Mouse (Mus musculus): ENCODE data around the gene Trp53bp2. TPM values are rescaled to one million over a fixed set of nuclear protein-coding genes. Genes with fewer than 3 reads are reported as not detected.

Gene Trp53bp2
- polyA plus RNA-seq, 1 experiment from 2014 or later: 16.9 TPM

GRCm38 (mm10) chr1:182482991-182483909, 74.3 kb downstream of the Trp53bp2 start:
- Histone ChIP-seq H3K4me1 (ENCODE audit: control insufficient read depth, insufficient read depth, low read length) (no peaks in the 10 kb centered on the region), H3K9ac (replicated peaks; ENCODE audit: low read depth, low read length) (no peak overlapping the region), H3K4me3 (ENCODE audit: low read depth, low read length) (no peak overlapping the region), H3K4me2 (ENCODE audit: low read depth, low read length) (no peak overlapping the region), H3K27me3 (ENCODE audit: control insufficient read depth, insufficient read depth, low read length) (no peaks in the 10 kb centered on the region), H3K36me3 (ENCODE audit: control insufficient read depth, insufficient read depth, low read length) (peaks cover 51% of the 10 kb centered on the region), H3K9me3 (ENCODE audit: control insufficient read depth, low read length) (no peaks in the 10 kb centered on the region), H3K27ac (ENCODE audit: low read depth, low read length) (no peak overlapping the region)
- no peak for ATAC-seq (ENCODE audit: low read depth)
- 87% methylated on average over 14 of the region's 14 CpGs for WGBS

GRCm38 (mm10) chr1:182483910-182484274, 74.9 kb downstream of the Trp53bp2 start:
- no peak for ATAC-seq (ENCODE audit: low read depth)
- Histone ChIP-seq H3K36me3 (ENCODE audit: control insufficient read depth, insufficient read depth, low read length) (peaks cover 51% of the 10 kb centered on the region), H3K4me2 (ENCODE audit: low read depth, low read length) (no peak overlapping the region), H3K9me3 (ENCODE audit: control insufficient read depth, low read length) (no peaks in the 10 kb centered on the region), H3K4me1 (ENCODE audit: control insufficient read depth, insufficient read depth, low read length) (no peaks in the 10 kb centered on the region), H3K9ac (replicated peaks; ENCODE audit: low read depth, low read length) (no peak overlapping the region), H3K4me3 (ENCODE audit: low read depth, low read length) (no peak overlapping the region), H3K27ac (ENCODE audit: low read depth, low read length) (no peak overlapping the region), H3K27me3 (ENCODE audit: control insufficient read depth, insufficient read depth, low read length) (no peaks in the 10 kb centered on the region)
- 91% methylated on average over 12 of the region's 12 CpGs for WGBS

- H3K27ac ChIP-seq (ENCODE audit: low read depth, low read length): no peak overlapping the region
- 91% methylated on average over 10 of the region's 10 CpGs for WGBS
- H3K4me2 ChIP-seq (ENCODE audit: low read depth, low read length): no peak overlapping the region
- H3K27me3 ChIP-seq (ENCODE audit: control insufficient read depth, insufficient read depth, low read length): no peaks in the 10 kb centered on the region
- H3K4me1 ChIP-seq (ENCODE audit: control insufficient read depth, insufficient read depth, low read length): no peaks in the 10 kb centered on the region
- H3K36me3 ChIP-seq (ENCODE audit: control insufficient read depth, insufficient read depth, low read length): peaks cover 36% of the 10 kb centered on the region; the same call in 1 of the 2 replicates
- ATAC-seq (ENCODE audit: low read depth): no peak
- no peaks in the 10 kb centered on the region for H3K9me3 ChIP-seq (ENCODE audit: control insufficient read depth, low read length)
- H3K4me3 ChIP-seq (ENCODE audit: low read depth, low read length): no peak overlapping the region
- H3K9ac ChIP-seq (replicated peaks; ENCODE audit: low read depth, low read length): no peak overlapping the region
These were observed 79.5 kb downstream of the Trp53bp2 start for GRCm38 (mm10) chr1:182488503-182488902.

- Histone ChIP-seq H3K27me3 (ENCODE audit: control insufficient read depth, insufficient read depth, low read length) (no peaks in the 10 kb centered on the region), H3K9ac (replicated peaks; ENCODE audit: low read depth, low read length) (no peak overlapping the region), H3K4me2 (ENCODE audit: low read depth, low read length) (peak overlapping the region; percentile 44), H3K9me3 (ENCODE audit: control insufficient read depth, low read length) (no peaks in the 10 kb centered on the region), H3K4me1 (ENCODE audit: control insufficient read depth, insufficient read depth, low read length) (no peaks in the 10 kb centered on the region), H3K36me3 (ENCODE audit: control insufficient read depth, insufficient read depth, low read length) (peaks cover 27% of the 10 kb centered on the region; the same call in 1 of the 2 replicates), H3K27ac (ENCODE audit: low read depth, low read length) (no peak overlapping the region), H3K4me3 (ENCODE audit: low read depth, low read length) (no peak overlapping the region; the same call in 1 of the 2 replicates)
- peak; percentile 96 for ATAC-seq (ENCODE audit: low read depth)
- WGBS: 12% methylated on average over 21 of the region's 21 CpGs
These were observed 81.0 kb downstream of the Trp53bp2 start for GRCm38 (mm10) chr1:182489803-182490452.

- 85% methylated on average over 7 of the region's 7 CpGs for WGBS
- H3K4me1 ChIP-seq (ENCODE audit: control insufficient read depth, insufficient read depth, low read length): no peaks in the 10 kb centered on the region
- no peak overlapping the region for H3K9ac ChIP-seq (replicated peaks; ENCODE audit: low read depth, low read length)
- no peak overlapping the region for H3K4me3 ChIP-seq (ENCODE audit: low read depth, low read length)
- no peak overlapping the region for H3K4me2 ChIP-seq (ENCODE audit: low read depth, low read length)
- peaks cover 21% of the 10 kb centered on the region; the same call in 1 of the 2 replicates for H3K36me3 ChIP-seq (ENCODE audit: control insufficient read depth, insufficient read depth, low read length)
- no peaks in the 10 kb centered on the region for H3K27me3 ChIP-seq (ENCODE audit: control insufficient read depth, insufficient read depth, low read length)
- ATAC-seq (ENCODE audit: low read depth): 0 out of 2 replicates have a peak, but pooled peaks have one; percentile 13
- no peaks in the 10 kb centered on the region for H3K9me3 ChIP-seq (ENCODE audit: control insufficient read depth, low read length)
- no peak overlapping the region for H3K27ac ChIP-seq (ENCODE audit: low read depth, low read length)
These were observed 81.6 kb downstream of the Trp53bp2 start for GRCm38 (mm10) chr1:182490568-182490967.

GRCm38 (mm10) chr1:182491839-182492238, 82.9 kb downstream of the Trp53bp2 start:
- Histone ChIP-seq H3K36me3 (ENCODE audit: control insufficient read depth, insufficient read depth, low read length) (peaks cover 12% of the 10 kb centered on the region; the same call in 1 of the 2 replicates), H3K9ac (replicated peaks; ENCODE audit: low read depth, low read length) (no peak overlapping the region), H3K4me3 (ENCODE audit: low read depth, low read length) (no peak overlapping the region), H3K27me3 (ENCODE audit: control insufficient read depth, insufficient read depth, low read length) (no peaks in the 10 kb centered on the region), H3K4me2 (ENCODE audit: low read depth, low read length) (no peak overlapping the region), H3K9me3 (ENCODE audit: control insufficient read depth, low read length) (no peaks in the 10 kb centered on the region), H3K4me1 (ENCODE audit: control insufficient read depth, insufficient read depth, low read length) (no peaks in the 10 kb centered on the region), H3K27ac (ENCODE audit: low read depth, low read length) (no peak overlapping the region)
- 95% methylated on average over 6 of the region's 6 CpGs for WGBS
- no peak for ATAC-seq (ENCODE audit: low read depth)

- Histone ChIP-seq H3K9me3 (ENCODE audit: control insufficient read depth, low read length) (no peaks in the 10 kb centered on the region), H3K9ac (replicated peaks; ENCODE audit: low read depth, low read length) (no peak overlapping the region), H3K36me3 (ENCODE audit: control insufficient read depth, insufficient read depth, low read length) (0 out of 2 replicates have a peak, but pooled peaks cover 4% of the 10 kb centered on the region), H3K4me2 (ENCODE audit: low read depth, low read length) (no peak overlapping the region), H3K27me3 (ENCODE audit: control insufficient read depth, insufficient read depth, low read length) (no peaks in the 10 kb centered on the region), H3K27ac (ENCODE audit: low read depth, low read length) (no peak overlapping the region), H3K4me3 (ENCODE audit: low read depth, low read length) (no peak overlapping the region), H3K4me1 (ENCODE audit: control insufficient read depth, insufficient read depth, low read length) (no peaks in the 10 kb centered on the region)
- WGBS: 74% methylated on average over 17 of the region's 17 CpGs
- ATAC-seq (ENCODE audit: low read depth): no peak
These were observed 85.5 kb downstream of the Trp53bp2 start for GRCm38 (mm10) chr1:182494285-182495145.

GRCm38 (mm10) chr1:182496685-182497084, 87.7 kb downstream of the Trp53bp2 start:
- Histone ChIP-seq H3K9ac (replicated peaks; ENCODE audit: low read depth, low read length) (no peak overlapping the region), H3K9me3 (ENCODE audit: control insufficient read depth, low read length) (no peaks in the 10 kb centered on the region), H3K27me3 (ENCODE audit: control insufficient read depth, insufficient read depth, low read length) (no peaks in the 10 kb centered on the region), H3K4me2 (ENCODE audit: low read depth, low read length) (no peak overlapping the region), H3K4me3 (ENCODE audit: low read depth, low read length) (no peak overlapping the region), H3K4me1 (ENCODE audit: control insufficient read depth, insufficient read depth, low read length) (no peaks in the 10 kb centered on the region), H3K36me3 (ENCODE audit: control insufficient read depth, insufficient read depth, low read length) (no peaks in the 10 kb centered on the region), H3K27ac (ENCODE audit: low read depth, low read length) (no peak overlapping the region)
- WGBS: 74% methylated on average over 6 of the region's 6 CpGs
- ATAC-seq (ENCODE audit: low read depth): no peak
